10 mouse cellular contexts compared by ENCODE assay signal in genomic region chr9:58092581-58093269, GRCm38 (mm10). TPM values are rescaled to one million over a fixed set of nuclear protein-coding genes. Genes with fewer than 3 reads are reported as not detected.
DNase-seq lines count a peak whose midpoint lies in the region; ATAC-seq lines count a peak whose summit lies in the region.
"Had no signal": no experiment of that assay in that cellular context is flagged by ENCODE, and none has a peak within 500 bp of the region (broad histone marks: within the 10 kb centered on the region; RNA-seq: fewer than 3 reads in every experiment).

No protein-coding gene starts in this region.

- ATAC-seq in kidney, embryonic 16.5 days (ENCODE audit: low FRiP score, low TSS enrichment), result no peak
- ATAC-seq in hindbrain, embryonic 15.5 days (ENCODE audit: low FRiP score, low read depth), result peak; percentile 73
- no peak for ATAC-seq in activated CD4-positive, CD25-positive, alpha-beta regulatory T cell, adult 4 months

- H3K4me2 ChIP-seq in kidney, embryonic 16.5 days (replicated peaks; ENCODE audit: low read depth, low read length), result no peak overlapping the region
- H3K4me2 ChIP-seq in hindbrain, embryonic 15.5 days, result no peak overlapping the region
- H3K4me2 ChIP-seq: neural tube, embryonic 13.5 days had no signal

- no peaks in the 10 kb centered on the region for H3K36me3 ChIP-seq in kidney, embryonic 16.5 days (ENCODE audit: insufficient read depth, low read length)
- no peaks in the 10 kb centered on the region for H3K36me3 ChIP-seq in hindbrain, embryonic 15.5 days
- H3K36me3 ChIP-seq: neural tube, embryonic 13.5 days had no signal

- H3K4me3 ChIP-seq in kidney, embryonic 16.5 days (ENCODE audit: low read length), result no peak overlapping the region
- H3K4me3 ChIP-seq in hindbrain, embryonic 15.5 days, result no peak overlapping the region
- H3K4me3 ChIP-seq: left cerebral cortex, adult 2 months; neural tube, embryonic 13.5 days had no signal

- no peak overlapping the region for H3K27ac ChIP-seq in kidney, embryonic 16.5 days (ENCODE audit: low read length)
- no peak overlapping the region for H3K27ac ChIP-seq in hindbrain, embryonic 15.5 days (replicated peaks)
- H3K27ac ChIP-seq: left cerebral cortex, adult 2 months; neural tube, embryonic 13.5 days had no signal

- peak; percentile 43 for DNase-seq in kidney, adult 18-20 months
- DNase-seq in adrenal gland, adult 18-20 months (ENCODE audit: low spot score in 2 of 2), result peak; percentile 39
- peak; percentile 93 to 98 for DNase-seq in cerebellum, postnatal 14 days
- DNase-seq in embryo, embryonic 11 days, result no peak
- no peak for DNase-seq in layer of hippocampus, adult 11-12 months (ENCODE audit: low spot score)

- no peaks in the 10 kb centered on the region for H3K27me3 ChIP-seq in kidney, embryonic 16.5 days (ENCODE audit: insufficient read depth, low read length)
- H3K27me3 ChIP-seq in hindbrain, embryonic 15.5 days, result no peaks in the 10 kb centered on the region

- 80% methylated on average over 7 of the region's 7 CpGs for WGBS in kidney, embryonic 16.5 days
- WGBS in hindbrain, embryonic 15.5 days, result 57% methylated on average over 7 of the region's 7 CpGs

- peaks cover 5% of the 10 kb centered on the region; the same call in 1 of the 2 replicates for H3K4me1 ChIP-seq in kidney, embryonic 16.5 days (ENCODE audit: insufficient read depth, low read length)
- H3K4me1 ChIP-seq in hindbrain, embryonic 15.5 days (replicated peaks), result peaks cover 22% of the 10 kb centered on the region

- H3K9me3 ChIP-seq in kidney, embryonic 16.5 days (ENCODE audit: low read length), result no peaks in the 10 kb centered on the region
- no peaks in the 10 kb centered on the region for H3K9me3 ChIP-seq in hindbrain, embryonic 15.5 days
- H3K9me3 ChIP-seq: neural tube, embryonic 13.5 days had no signal

- H3K9ac ChIP-seq in kidney, embryonic 16.5 days (replicated peaks; ENCODE audit: low read length), result no peak overlapping the region
- no peak overlapping the region for H3K9ac ChIP-seq in hindbrain, embryonic 15.5 days
- H3K9ac ChIP-seq: neural tube, embryonic 13.5 days had no signal

RNA-seq across cellular contexts. Expression of gene Ccdc33, which starts 25.9 kb away (rescaled TPM):
- polyA plus RNA-seq in kidney, embryonic 16.5 days (2015; fragmentation: Nextera tagmentation; extraction: Ambion mirVana), result 0.13 and 0.21 TPM in 2 replicates
- under 1 TPM; 0.22 to 0.80 TPM for total RNA-seq in adrenal gland, adult 18-20 months (2021)
- 0.38 and 0.58 TPM in 2 replicates for polyA plus RNA-seq in hindbrain, embryonic 15.5 days (2015; fragmentation: Nextera tagmentation; extraction: Ambion mirVana)
- polyA plus RNA-seq in activated CD4-positive, CD25-positive, alpha-beta regulatory T cell, adult 4 months (2017; shearing (Covaris generic)), result not detected

RNA-seq across cellular contexts. Expression of gene Stra6, which starts 29.1 kb away (rescaled TPM):
- polyA plus RNA-seq in kidney, embryonic 16.5 days (2015; fragmentation: Nextera tagmentation; extraction: Ambion mirVana), result 24.1 and 34.2 TPM in 2 replicates
- 1 to 10 TPM; 1.1 to 1.5 TPM for total RNA-seq in adrenal gland, adult 18-20 months (2021)
- 16.0 and 17.5 TPM in 2 replicates for polyA plus RNA-seq in hindbrain, embryonic 15.5 days (2015; fragmentation: Nextera tagmentation; extraction: Ambion mirVana)
- polyA plus RNA-seq in activated CD4-positive, CD25-positive, alpha-beta regulatory T cell, adult 4 months (2017; shearing (Covaris generic)), result 1 to 10 TPM; 3.1 to 3.8 TPM

Comparison
In these comparisons a context has a peak if more than half of its experiments do, and no peak if none do; other contexts are left out.
1. DNase-seq: peak in kidney, adult 18-20 months (single experiment), adrenal gland, adult 18-20 months (2 of 2) and cerebellum, postnatal 14 days (2 of 2); none in embryo, embryonic 11 days (single experiment) and layer of hippocampus, adult 11-12 months (single experiment).